Mouse (Mus musculus): Measurements from ENCODE around the gene Lrp11. TPM values are rescaled to one million over a fixed set of nuclear protein-coding genes. Genes with fewer than 3 reads are reported as not detected.

Gene Lrp11
- polyA plus RNA-seq, 1 experiment from 2014 or later, result 4.0 TPM

DNA sequence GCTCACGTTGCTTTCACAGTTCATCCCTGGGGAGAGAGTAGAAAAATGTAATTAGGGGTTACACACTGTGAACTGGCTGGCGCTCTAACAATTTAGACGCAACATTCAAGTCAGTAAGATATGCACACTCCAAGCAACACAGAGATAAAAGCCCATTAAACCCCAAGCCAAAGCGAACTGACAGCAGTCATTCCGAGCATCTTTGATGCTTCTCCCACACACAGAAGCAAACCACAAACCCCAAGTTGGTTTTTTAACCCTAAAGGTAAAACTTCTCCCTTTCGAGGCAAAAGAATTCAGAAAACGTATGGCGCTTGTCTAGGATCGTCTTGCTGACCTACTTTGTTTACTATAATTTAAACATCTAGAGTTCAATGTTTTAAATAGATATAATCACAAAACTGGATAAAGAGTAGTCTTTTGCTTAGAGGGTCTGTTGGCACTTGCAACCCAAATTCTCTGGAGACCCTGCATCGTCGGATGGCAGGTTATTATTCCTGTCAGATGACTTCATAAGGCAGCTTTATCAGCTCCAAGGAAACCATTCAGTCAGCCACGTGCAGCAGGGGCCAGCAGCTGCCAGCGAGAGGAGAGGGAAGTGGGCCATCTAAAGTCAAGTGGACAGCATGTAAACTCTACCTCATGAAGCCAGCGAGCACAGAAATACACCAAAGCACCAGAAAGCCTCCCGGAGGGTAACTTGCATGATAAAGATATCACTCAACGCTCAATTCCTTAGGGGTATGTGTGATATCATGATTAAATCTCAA, 41.5 kb downstream of the Lrp11 start:
- Histone ChIP-seq H3K4me3 (ENCODE audit: low read depth, low read length) (no peak overlapping the region), H3K4me2 (replicated peaks; ENCODE audit: low read depth) (no peak overlapping the region), H3K4me1 (replicated peaks; ENCODE audit: control insufficient read depth, insufficient read depth, low read length) (no peaks in the 10 kb centered on the region), H3K9ac (ENCODE audit: low read depth, low read length) (no peak overlapping the region), H3K27ac (ENCODE audit: low read depth, low read length) (no peak overlapping the region; the same call in 1 of the 2 replicates), H3K9me3 (ENCODE audit: control insufficient read depth) (no peaks in the 10 kb centered on the region), H3K36me3 (ENCODE audit: control insufficient read depth, insufficient read depth) (peaks cover 23% of the 10 kb centered on the region), H3K27me3 (replicated peaks; ENCODE audit: control insufficient read depth, insufficient read depth, low read length) (no peaks in the 10 kb centered on the region)
- TF ChIP-seq CTCF (IDR thresholded peaks at IDR 0.05; ENCODE audit: low read depth), result no peak
- no peak for ATAC-seq
- 64% methylated on average over 16 of the region's 16 CpGs for WGBS

DNA sequence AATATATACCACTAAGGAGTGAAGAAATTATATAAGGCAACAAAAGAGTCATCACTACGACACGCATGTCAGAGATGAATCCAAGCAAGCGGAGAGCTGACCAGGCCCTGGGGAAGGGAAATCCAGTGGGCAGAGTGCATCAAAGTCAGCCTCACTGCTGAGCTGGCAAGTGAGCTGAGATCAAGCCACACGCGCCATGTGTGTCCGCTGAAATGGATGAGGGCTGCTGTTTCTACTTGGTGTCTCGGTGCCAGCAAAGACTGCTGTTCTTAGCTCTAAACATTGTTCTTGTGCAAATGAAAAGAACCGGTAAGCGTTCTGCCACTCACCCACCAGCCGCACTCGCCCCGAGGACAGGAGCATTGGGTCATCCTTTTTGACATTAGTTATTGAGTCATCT, 50.8 kb downstream of the Lrp11 start:
- no peaks in the 10 kb centered on the region for H3K27me3 ChIP-seq (replicated peaks; ENCODE audit: control insufficient read depth, insufficient read depth, low read length)
- ATAC-seq, result no peak
- H3K4me1 ChIP-seq (replicated peaks; ENCODE audit: control insufficient read depth, insufficient read depth, low read length), result no peaks in the 10 kb centered on the region
- no peak overlapping the region for H3K4me2 ChIP-seq (replicated peaks; ENCODE audit: low read depth)
- peaks cover 58% of the 10 kb centered on the region for H3K36me3 ChIP-seq (ENCODE audit: control insufficient read depth, insufficient read depth)
- WGBS, result 96% methylated on average over 12 of the region's 12 CpGs
- TF ChIP-seq CTCF (IDR thresholded peaks at IDR 0.05; ENCODE audit: low read depth), result no peak
- H3K9me3 ChIP-seq (ENCODE audit: control insufficient read depth), result no peaks in the 10 kb centered on the region
- no peak overlapping the region for H3K9ac ChIP-seq (ENCODE audit: low read depth, low read length)
- H3K27ac ChIP-seq (ENCODE audit: low read depth, low read length), result no peak overlapping the region
- H3K4me3 ChIP-seq (ENCODE audit: low read depth, low read length), result no peak overlapping the region

DNA sequence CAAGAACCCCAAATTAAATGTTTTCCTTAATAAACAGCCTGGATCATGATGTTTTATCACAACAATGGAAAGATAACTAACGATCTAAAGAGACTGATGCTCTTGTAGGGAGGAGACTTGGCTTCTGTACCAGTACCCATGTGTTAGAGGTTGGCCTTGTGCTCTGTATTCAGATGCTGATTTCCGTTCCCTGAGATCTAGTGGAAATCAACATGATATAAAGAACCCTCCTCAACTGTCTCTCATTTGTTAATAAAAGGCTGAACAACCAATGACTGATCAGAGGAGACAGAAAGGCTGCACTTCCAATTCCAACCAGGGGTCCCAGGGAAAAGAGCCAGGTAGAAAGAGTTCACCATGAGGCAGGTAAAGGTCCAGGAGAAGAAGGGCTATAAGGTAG, 56.3 kb downstream of the Lrp11 start:
- 87% methylated on average over 2 of the region's 2 CpGs for WGBS
- H3K4me3 ChIP-seq (ENCODE audit: low read depth, low read length), result no peak overlapping the region

DNA sequence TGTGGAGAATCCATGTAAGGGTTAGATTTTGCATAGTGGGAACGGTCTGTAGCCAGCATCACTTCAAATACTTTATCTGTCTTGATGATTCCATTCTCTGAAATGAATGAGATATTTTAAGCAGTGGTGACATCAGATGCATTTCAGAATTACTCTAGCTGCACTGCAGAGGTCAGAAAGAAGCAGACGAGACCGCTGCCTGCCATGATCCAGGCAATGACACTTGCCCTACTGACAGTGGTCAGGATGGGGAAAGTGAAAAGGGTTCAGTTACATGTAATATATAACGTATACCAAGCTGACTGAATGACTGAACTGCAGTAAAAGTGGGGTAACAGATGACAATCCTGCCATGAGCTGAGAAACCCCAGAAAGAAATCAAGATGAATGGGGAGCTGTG, 59.5 kb downstream of the Lrp11 start:
- no peak for ATAC-seq
- H3K4me3 ChIP-seq (ENCODE audit: low read depth, low read length), result no peak overlapping the region
- no peaks in the 10 kb centered on the region for H3K27me3 ChIP-seq (replicated peaks; ENCODE audit: control insufficient read depth, insufficient read depth, low read length)
- WGBS, result 85% methylated on average over 4 of the region's 4 CpGs
- H3K4me2 ChIP-seq (replicated peaks; ENCODE audit: low read depth), result no peak overlapping the region
- TF ChIP-seq CTCF (IDR thresholded peaks at IDR 0.05; ENCODE audit: low read depth), result no peak
- no peak overlapping the region for H3K9ac ChIP-seq (ENCODE audit: low read depth, low read length)
- H3K27ac ChIP-seq (ENCODE audit: low read depth, low read length), result no peak overlapping the region
- no peaks in the 10 kb centered on the region for H3K4me1 ChIP-seq (replicated peaks; ENCODE audit: control insufficient read depth, insufficient read depth, low read length)
- peaks cover 39% of the 10 kb centered on the region for H3K36me3 ChIP-seq (ENCODE audit: control insufficient read depth, insufficient read depth)
- H3K9me3 ChIP-seq (ENCODE audit: control insufficient read depth), result no peaks in the 10 kb centered on the region

More for the DNA sequence above, 56.3 kb downstream of the Lrp11 start:
- Histone ChIP-seq H3K4me2 (replicated peaks; ENCODE audit: low read depth) (no peak overlapping the region), H3K9ac (ENCODE audit: low read depth, low read length) (no peak overlapping the region), H3K36me3 (ENCODE audit: control insufficient read depth, insufficient read depth) (peaks cover 52% of the 10 kb centered on the region), H3K27me3 (replicated peaks; ENCODE audit: control insufficient read depth, insufficient read depth, low read length) (no peaks in the 10 kb centered on the region), H3K27ac (ENCODE audit: low read depth, low read length) (no peak overlapping the region), H3K4me1 (replicated peaks; ENCODE audit: control insufficient read depth, insufficient read depth, low read length) (no peaks in the 10 kb centered on the region), H3K9me3 (ENCODE audit: control insufficient read depth) (no peaks in the 10 kb centered on the region)
- ATAC-seq, result no peak
- TF ChIP-seq CTCF (IDR thresholded peaks at IDR 0.05; ENCODE audit: low read depth), result no peak

DNA sequence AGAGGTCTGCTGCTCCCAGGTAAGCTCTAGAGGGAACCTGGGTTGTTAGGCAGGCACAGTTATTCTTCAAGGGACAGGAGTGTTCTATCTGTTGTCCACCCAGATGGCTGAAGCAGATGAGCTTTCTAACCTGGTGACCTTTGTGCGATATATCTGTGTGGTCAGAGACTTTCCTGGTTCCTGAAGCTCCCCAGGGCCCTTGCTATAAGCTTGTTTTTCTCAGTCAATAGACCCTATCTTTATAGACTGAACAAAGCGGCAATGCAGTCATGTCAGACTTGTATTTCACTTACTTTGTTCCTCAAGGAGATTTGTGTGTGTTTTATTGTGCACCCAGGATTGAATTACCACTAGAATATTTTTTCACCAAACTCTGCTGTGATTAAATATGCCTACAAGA, 61.5 kb downstream of the Lrp11 start:
- no peak overlapping the region for H3K9ac ChIP-seq (ENCODE audit: low read depth, low read length)
- no peaks in the 10 kb centered on the region for H3K4me1 ChIP-seq (replicated peaks; ENCODE audit: control insufficient read depth, insufficient read depth, low read length)
- H3K36me3 ChIP-seq (ENCODE audit: control insufficient read depth, insufficient read depth), result peaks cover 25% of the 10 kb centered on the region
- H3K9me3 ChIP-seq (ENCODE audit: control insufficient read depth), result no peaks in the 10 kb centered on the region
- no peak overlapping the region for H3K4me3 ChIP-seq (ENCODE audit: low read depth, low read length)
- 88% methylated on average over 2 of the region's 2 CpGs for WGBS
- no peak overlapping the region for H3K27ac ChIP-seq (ENCODE audit: low read depth, low read length)
- H3K4me2 ChIP-seq (replicated peaks; ENCODE audit: low read depth), result no peak overlapping the region
- H3K27me3 ChIP-seq (replicated peaks; ENCODE audit: control insufficient read depth, insufficient read depth, low read length), result no peaks in the 10 kb centered on the region
- ATAC-seq, result no peak
- TF ChIP-seq CTCF (IDR thresholded peaks at IDR 0.05; ENCODE audit: low read depth), result no peak

DNA sequence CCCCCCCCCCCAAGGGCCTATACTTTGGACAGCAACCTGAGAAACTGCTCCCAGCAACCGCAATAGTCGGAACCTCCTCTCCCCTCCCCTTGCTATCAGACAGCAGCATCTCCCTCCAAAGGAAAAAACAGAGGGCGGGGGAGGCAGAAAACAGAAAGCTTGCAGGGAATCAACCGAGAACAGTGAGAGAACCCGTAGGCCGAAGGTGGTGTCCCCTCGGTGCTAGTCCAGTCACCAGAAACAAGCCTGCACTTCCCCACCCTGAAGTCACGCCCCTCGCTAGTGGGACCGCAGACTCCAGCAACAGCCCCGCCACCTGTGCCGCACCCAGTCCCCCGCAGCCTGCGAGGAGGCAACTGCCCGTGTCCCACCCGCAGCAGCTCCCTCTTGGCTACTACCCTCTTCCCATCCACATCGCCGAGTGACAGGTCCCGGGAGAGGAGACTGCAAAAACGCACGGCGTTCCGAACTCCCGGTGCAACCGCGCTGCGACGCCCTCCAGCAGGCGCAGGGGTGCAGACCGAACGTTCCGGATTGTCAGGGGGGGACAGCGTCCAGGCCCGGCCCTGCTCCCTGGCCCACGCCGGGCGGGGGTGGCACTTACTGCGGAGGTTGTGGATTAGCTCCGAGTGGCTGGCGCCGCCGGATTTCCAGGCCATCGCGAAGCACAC, 73.0 kb downstream of the Lrp11 start:
- H3K9me3 ChIP-seq (ENCODE audit: control insufficient read depth), result no peaks in the 10 kb centered on the region
- H3K4me2 ChIP-seq (replicated peaks; ENCODE audit: low read depth), result peak overlapping the region; percentile 78
- peak; percentile 61 for ATAC-seq
- no peaks in the 10 kb centered on the region for H3K27me3 ChIP-seq (replicated peaks; ENCODE audit: control insufficient read depth, insufficient read depth, low read length)
- H3K36me3 ChIP-seq (ENCODE audit: control insufficient read depth, insufficient read depth), result no peaks in the 10 kb centered on the region
- 0% methylated on average over 44 of the region's 44 CpGs for WGBS
- peak overlapping the region; percentile 67 for H3K9ac ChIP-seq (ENCODE audit: low read depth, low read length)
- H3K27ac ChIP-seq (ENCODE audit: low read depth, low read length), result peak overlapping the region; percentile 94
- no peak for TF ChIP-seq CTCF (IDR thresholded peaks at IDR 0.05; ENCODE audit: low read depth)
- no peaks in the 10 kb centered on the region; the same call in 1 of the 2 replicates for H3K4me1 ChIP-seq (replicated peaks; ENCODE audit: control insufficient read depth, insufficient read depth, low read length)
- H3K4me3 ChIP-seq (ENCODE audit: low read depth, low read length), result peak overlapping the region; percentile 83
